Mouse (Mus musculus) forebrain, embryonic 11.5 days (tissue): ENCODE results near the gene Il17rb. TPM values are rescaled to one million over a fixed set of nuclear protein-coding genes. Genes with fewer than 3 reads are reported as not detected.

Source experiments
- ATAC-seq: fragments of 200-750 bp; cut with Nextera tagmentation; replicated peaks from 2 replicates; pipeline ENCODE4 v1.8.0; 2017; ENCODE audit warnings: moderate TSS enrichment; ENCODE audit not compliant: low FRiP score
- DNase-seq: peaks from one replicate; pipeline ENCODE4 v3.0.0-alpha.2; 2017; ENCODE audit warnings: low spot score
- H3K27ac ChIP-seq: fragments of 300-500 bp; sonication (generic); 2 replicates; pipeline ENCODE4 v1.5.1; 2014; ENCODE audit warnings: low read depth, low read length
- H3K27me3 ChIP-seq: fragments of 300-500 bp; sonication (generic); 2 replicates; pipeline ENCODE4 v1.6.1; 2014; ENCODE audit warnings: mild to moderate bottlenecking, low read length, mixed read lengths; ENCODE audit not compliant: control insufficient read depth, insufficient read depth
- H3K36me3 ChIP-seq: fragments of 300-500 bp; sonication (generic); 2 replicates; pipeline ENCODE4 v1.6.1; 2014; ENCODE audit warnings: mild to moderate bottlenecking, low read length, moderate library complexity, mixed read lengths; ENCODE audit not compliant: control insufficient read depth, insufficient read depth
- H3K4me1 ChIP-seq: fragments of 300-500 bp; sonication (generic); replicated peaks from 2 replicates; pipeline ENCODE4 v1.6.1; 2014; ENCODE audit warnings: low read length, mixed read lengths; ENCODE audit not compliant: control insufficient read depth, insufficient read depth
- H3K4me2 ChIP-seq: fragments of 300-500 bp; sonication (generic); 2 replicates; pipeline ENCODE4 v1.6.1; 2014; ENCODE audit warnings: low read depth, mild to moderate bottlenecking, low read length, moderate library complexity, mixed read lengths; ENCODE audit not compliant: severe bottlenecking
- H3K4me3 ChIP-seq: fragments of 300-500 bp; sonication (generic); 2 replicates; pipeline ENCODE4 v1.5.1; 2014; ENCODE audit warnings: low read depth, low read length
- H3K9ac ChIP-seq: fragments of 300-500 bp; sonication (generic); 2 replicates; pipeline ENCODE4 v1.6.1; 2014; ENCODE audit warnings: low read length
- H3K9me3 ChIP-seq: fragments of 300-500 bp; sonication (generic); 2 replicates; pipeline ENCODE4 v1.6.1; 2016; ENCODE audit warnings: low read length, mixed read lengths; ENCODE audit not compliant: control insufficient read depth
- WGBS: fragments of 180-500 bp; shearing (Covaris S2); extraction: QIAGEN DNeasy Blood & Tissue Kit; methylation state at CpG from one replicate; pipeline ENCODE4 v1.1.7; 2014; 5-methylcytosine and 5-hydroxymethylcytosine counted together
- polyA plus RNA-seq: library from polyadenylated mRNA; unstranded; fragments of >200 nt; fragmentation: Nextera tagmentation; extraction: Ambion mirVana; gene quantifications from 2 replicates; pipeline ENCODE4 v1.2.1, GENCODE M21; 2014

Il17rb gene
- polyA plus RNA-seq, 1 experiment from 2014 or later: 1.5 TPM

- no peak overlapping the region for H3K9ac ChIP-seq
- DNase-seq (no peak), ATAC-seq (no peak)
- WGBS: 95% methylated on average over 6 of the region's 6 CpGs
- no peak overlapping the region for H3K4me2 ChIP-seq
- H3K9me3 ChIP-seq: no peaks in the 10 kb centered on the region
- peaks cover 28% of the 10 kb centered on the region for H3K36me3 ChIP-seq
- no peaks in the 10 kb centered on the region for H3K27me3 ChIP-seq
- no peak overlapping the region for H3K27ac ChIP-seq
- H3K4me1 ChIP-seq: no peaks in the 10 kb centered on the region
- no peak overlapping the region for H3K4me3 ChIP-seq
These were observed 21.4 kb downstream of the Il17rb start for GRCm38 (mm10) chr14:29987276-29987675.

GRCm38 (mm10) chr14:29986096-29986495 is 22.6 kb downstream of the Il17rb start:
- ATAC-seq (no peak), DNase-seq (no peak)
- no peak overlapping the region for H3K4me2 ChIP-seq
- WGBS: 96% methylated on average over 4 of the region's 4 CpGs
- no peaks in the 10 kb centered on the region for H3K9me3 ChIP-seq
- no peaks in the 10 kb centered on the region for H3K4me1 ChIP-seq
- H3K36me3 ChIP-seq: peaks cover 31% of the 10 kb centered on the region
- H3K27me3 ChIP-seq: no peaks in the 10 kb centered on the region
- no peak overlapping the region for H3K9ac ChIP-seq
- no peak overlapping the region for H3K27ac ChIP-seq
- no peak overlapping the region for H3K4me3 ChIP-seq

- WGBS: 96% methylated on average over 10 of the region's 10 CpGs
- Histone ChIP-seq H3K36me3 (peaks cover 13% of the 10 kb centered on the region), H3K27me3 (no peaks in the 10 kb centered on the region), H3K27ac (no peak overlapping the region), H3K4me3 (no peak overlapping the region), H3K4me2 (no peak overlapping the region), H3K4me1 (peaks cover 8% of the 10 kb centered on the region; the same call in 1 of the 2 replicates), H3K9ac (no peak overlapping the region), H3K9me3 (no peaks in the 10 kb centered on the region)
- DNase-seq (no peak), ATAC-seq (no peak)
These were observed 28.1 kb downstream of the Il17rb start for GRCm38 (mm10) chr14:29980447-29981205.

GRCm38 (mm10) chr14:29978254-29979204 is 30.2 kb downstream of the Il17rb start, which contains the start of gene Actr8:
Gene Actr8, plus strand, starts transcription at chr14:29978337.
- Histone ChIP-seq H3K27me3 (no peaks in the 10 kb centered on the region), H3K36me3 (peaks cover 13% of the 10 kb centered on the region), H3K9ac (peak within 1 kb of the TSS; percentile 92), H3K4me2 (peak within 1 kb of the TSS; percentile 67), H3K9me3 (no peaks in the 10 kb centered on the region), H3K4me3 (peak within 1 kb of the TSS; percentile 78), H3K4me1 (peaks cover 8% of the 10 kb centered on the region; the same call in 1 of the 2 replicates), H3K27ac (peak within 1 kb of the TSS; percentile 82)
- DNase-seq: peak; percentile 96
- WGBS: 3% methylated on average over 43 of the region's 44 CpGs
- ATAC-seq: peak; percentile 96

GRCm38 (mm10) chr14:29976927-29977326 is 31.8 kb downstream of the Il17rb start:
- H3K4me1 ChIP-seq: peaks cover 8% of the 10 kb centered on the region; the same call in 1 of the 2 replicates
- no peaks in the 10 kb centered on the region for H3K27me3 ChIP-seq
- no peak overlapping the region for H3K9ac ChIP-seq
- H3K36me3 ChIP-seq: peaks cover 13% of the 10 kb centered on the region; the same call in 1 of the 2 replicates
- H3K27ac ChIP-seq: no peak overlapping the region
- no peak overlapping the region for H3K4me2 ChIP-seq
- 94% methylated on average over 6 of the region's 6 CpGs for WGBS
- no peak for DNase-seq
- no peak for ATAC-seq
- H3K9me3 ChIP-seq: no peaks in the 10 kb centered on the region
- no peak overlapping the region for H3K4me3 ChIP-seq

- no peak for DNase-seq
- no peaks in the 10 kb centered on the region; the same call in 1 of the 2 replicates for H3K36me3 ChIP-seq
- no peak for ATAC-seq
- no peak overlapping the region for H3K4me2 ChIP-seq
- H3K27me3 ChIP-seq: no peaks in the 10 kb centered on the region
- 86% methylated on average over 5 of the region's 5 CpGs for WGBS
- H3K27ac ChIP-seq: no peak overlapping the region
- H3K4me3 ChIP-seq: no peak overlapping the region
- peaks cover 4% of the 10 kb centered on the region; the same call in 1 of the 2 replicates for H3K4me1 ChIP-seq
- H3K9me3 ChIP-seq: no peaks in the 10 kb centered on the region
- H3K9ac ChIP-seq: no peak overlapping the region
These were observed 36.7 kb downstream of the Il17rb start for GRCm38 (mm10) chr14:29971993-29972392.

- 92% methylated on average over 7 of the region's 7 CpGs for WGBS
- H3K36me3 ChIP-seq: no peaks in the 10 kb centered on the region; the same call in 1 of the 2 replicates
- no peak overlapping the region for H3K4me3 ChIP-seq
- H3K9ac ChIP-seq: no peak overlapping the region
- no peaks in the 10 kb centered on the region for H3K9me3 ChIP-seq
- H3K4me1 ChIP-seq: peaks cover 4% of the 10 kb centered on the region; the same call in 1 of the 2 replicates
- DNase-seq: no peak
- no peaks in the 10 kb centered on the region for H3K27me3 ChIP-seq
- no peak overlapping the region for H3K27ac ChIP-seq
- no peak for ATAC-seq
- H3K4me2 ChIP-seq: no peak overlapping the region
These were observed 37.2 kb downstream of the Il17rb start for GRCm38 (mm10) chr14:29971446-29971845.

GRCm38 (mm10) chr14:29968075-29968821 is 40.4 kb downstream of the Il17rb start, which contains the start of gene Selenok:
Gene Selenok, plus strand, starts transcription at chr14:29968308.
- peak within 1 kb of the TSS; percentile 84 for H3K4me3 ChIP-seq
- no peaks in the 10 kb centered on the region for H3K9me3 ChIP-seq

More at GRCm38 (mm10) chr14:29968075-29968821, 40.4 kb downstream of the Il17rb start, which contains the start of gene Selenok:
- peak within 1 kb of the TSS; percentile 82 for H3K9ac ChIP-seq
- ATAC-seq: peak; percentile 100
- peak within 1 kb of the TSS; percentile 69 for H3K4me2 ChIP-seq
- H3K36me3 ChIP-seq: no peaks in the 10 kb centered on the region; the same call in 1 of the 2 replicates
- H3K27me3 ChIP-seq: no peaks in the 10 kb centered on the region
- H3K27ac ChIP-seq: peak within 1 kb of the TSS; percentile 57; the same call in 1 of the 2 replicates
- peaks cover 4% of the 10 kb centered on the region; the same call in 1 of the 2 replicates for H3K4me1 ChIP-seq
- DNase-seq: peak; percentile 96
- WGBS: under 1% methylated on average over 49 of the region's 49 CpGs
